Mouse (Mus musculus) liver, adult 2 months (tissue): ENCODE results near the gene Gm10188. TPM values are rescaled to one million over a fixed set of nuclear protein-coding genes. Genes with fewer than 3 reads are reported as not detected.

Source experiments
- DNase-seq: peaks from one replicate; pipeline ENCODE4 v3.0.0-alpha.2; 2011; ENCODE audit warnings: low read depth, low spot score; ENCODE audit errors: extremely low read depth
- H3K27ac ChIP-seq: fragments of 200-500 bp; replicated peaks from 2 replicates; pipeline ENCODE4 v1.5.1; 2012; ENCODE audit warnings: low read depth, mild to moderate bottlenecking, control low read depth, inconsistent platforms, low read length; ENCODE audit not compliant: insufficient read depth
- H3K27me3 ChIP-seq: fragments of 200-500 bp; 2 replicates; pipeline ENCODE4 v1.6.1; 2012; ENCODE audit warnings: mild to moderate bottlenecking, moderate library complexity, low read length, inconsistent platforms; ENCODE audit not compliant: control insufficient read depth, insufficient read depth
- H3K36me3 ChIP-seq: fragments of 200-500 bp; 2 replicates; pipeline ENCODE4 v1.6.1; 2012; ENCODE audit warnings: low read length, inconsistent platforms; ENCODE audit not compliant: control insufficient read depth, insufficient read depth
- H3K4me1 ChIP-seq: fragments of 200-500 bp; 2 replicates; pipeline ENCODE4 v1.6.1; 2011; ENCODE audit warnings: low read length; ENCODE audit not compliant: control insufficient read depth, insufficient read depth
- H3K4me3 ChIP-seq: fragments of 200-500 bp; 2 replicates; pipeline ENCODE4 v1.5.1; 2011; ENCODE audit warnings: low read depth, mild to moderate bottlenecking, control low read depth, low read length, moderate library complexity; ENCODE audit not compliant: insufficient read depth
- H3K79me2 ChIP-seq: fragments of 200-500 bp; 2 replicates; pipeline ENCODE4 v1.6.1; 2012; ENCODE audit warnings: inconsistent platforms, mild to moderate bottlenecking, low read length, moderate library complexity; ENCODE audit not compliant: control insufficient read depth, insufficient read depth
- H3K9ac ChIP-seq: fragments of 200-500 bp; 2 replicates; pipeline ENCODE4 v1.6.1; 2012; ENCODE audit warnings: low read depth, mild to moderate bottlenecking, control low read depth, inconsistent platforms, low read length
- CTCF ChIP-seq: fragments of 200-500 bp; IDR thresholded peaks from 2 replicates; pipeline ENCODE4 v1.5.1; 2011; ENCODE audit warnings: low read depth, low read length, control low read depth
- POLR2A ChIP-seq: fragments of 200-500 bp; IDR thresholded peaks from 2 replicates; pipeline ENCODE4 v1.6.1; 2011; ENCODE audit warnings: low read length, control low read depth; ENCODE audit not compliant: insufficient read depth; ENCODE audit errors: extremely low read depth
- WGBS: fragments of 180-500 bp; shearing (Covaris S2); methylation state at CpG from one replicate; pipeline ENCODE4 v1.1.7; 2018; 5-methylcytosine and 5-hydroxymethylcytosine counted together
- polyA plus RNA-seq: library from polyadenylated mRNA; depleted of rRNA; stranded (reverse); fragments of >200 nt; gene quantifications from 2 replicates; pipeline ENCODE4 v1.2.3, GENCODE M21; 2012
- total RNA-seq: library from RNA; depleted of rRNA; stranded (reverse); fragments of >200 nt; gene quantifications from 2 replicates; pipeline ENCODE4 v1.2.3, GENCODE M21; 2014

The Gm10188 gene
- total and polyA plus RNA-seq, 2 experiments, result not detected

- TF ChIP-seq CTCF, result no peak
- no peak for TF ChIP-seq POLR2A
- H3K4me1 ChIP-seq, result no peaks in the 10 kb centered on the region
- H3K4me3 ChIP-seq, result no peak overlapping the region
- peaks cover 4% of the 10 kb centered on the region; the same call in 1 of the 2 replicates for H3K27me3 ChIP-seq
- H3K9ac ChIP-seq, result no peak overlapping the region
- 83% methylated on average over 10 of the region's 10 CpGs for WGBS
- no peaks in the 10 kb centered on the region for H3K36me3 ChIP-seq
- H3K27ac ChIP-seq, result no peak overlapping the region
- H3K79me2 ChIP-seq, result no peaks in the 10 kb centered on the region
- no peak for DNase-seq
Measured at GRCm38 (mm10) chr1:132209400-132209799, 20.2 kb downstream of the Gm10188 start.

- TF ChIP-seq CTCF (no peak), POLR2A (no peak)
- DNase-seq, result no peak
- no peak overlapping the region for H3K4me3 ChIP-seq
- peaks cover 4% of the 10 kb centered on the region; the same call in 1 of the 2 replicates for H3K27me3 ChIP-seq
- no peak overlapping the region for H3K27ac ChIP-seq
- H3K4me1 ChIP-seq, result no peaks in the 10 kb centered on the region
- no peaks in the 10 kb centered on the region for H3K36me3 ChIP-seq
- H3K79me2 ChIP-seq, result no peaks in the 10 kb centered on the region
- 32% methylated on average over 4 of the region's 4 CpGs for WGBS
- H3K9ac ChIP-seq, result no peak overlapping the region
Measured at GRCm38 (mm10) chr1:132208154-132208553, 21.4 kb downstream of the Gm10188 start.

GRCm38 (mm10) chr1:132206828-132207227, 22.7 kb downstream of the Gm10188 start:
- no peak overlapping the region for H3K27ac ChIP-seq
- no peaks in the 10 kb centered on the region for H3K79me2 ChIP-seq
- H3K4me1 ChIP-seq, result no peaks in the 10 kb centered on the region
- WGBS, result 84% methylated on average over 3 of the region's 3 CpGs
- no peak overlapping the region for H3K9ac ChIP-seq
- DNase-seq, result no peak
- H3K36me3 ChIP-seq, result no peaks in the 10 kb centered on the region
- H3K27me3 ChIP-seq, result peaks cover 4% of the 10 kb centered on the region; the same call in 1 of the 2 replicates
- TF ChIP-seq CTCF, result no peak
- TF ChIP-seq POLR2A, result no peak
- no peak overlapping the region for H3K4me3 ChIP-seq

GRCm38 (mm10) chr1:132205958-132206357, 23.6 kb downstream of the Gm10188 start:
- DNase-seq, result no peak
- no peak overlapping the region for H3K27ac ChIP-seq
- no peaks in the 10 kb centered on the region for H3K79me2 ChIP-seq
- H3K9ac ChIP-seq, result no peak overlapping the region
- H3K4me3 ChIP-seq, result no peak overlapping the region
- no peaks in the 10 kb centered on the region for H3K4me1 ChIP-seq
- no peak for TF ChIP-seq POLR2A
- TF ChIP-seq CTCF, result no peak
- 63% methylated on average over 5 of the region's 5 CpGs for WGBS
- peaks cover 4% of the 10 kb centered on the region; the same call in 1 of the 2 replicates for H3K27me3 ChIP-seq
- no peaks in the 10 kb centered on the region for H3K36me3 ChIP-seq

GRCm38 (mm10) chr1:132202771-132203170, 26.8 kb downstream of the Gm10188 start:
- Histone ChIP-seq H3K79me2 (no peaks in the 10 kb centered on the region), H3K9ac (no peak overlapping the region), H3K4me3 (no peak overlapping the region), H3K27ac (no peak overlapping the region), H3K36me3 (no peaks in the 10 kb centered on the region), H3K27me3 (no peaks in the 10 kb centered on the region), H3K4me1 (no peaks in the 10 kb centered on the region)
- TF ChIP-seq POLR2A, result no peak
- TF ChIP-seq CTCF, result no peak
- 91% methylated on average over 5 of the region's 5 CpGs for WGBS
- DNase-seq, result no peak

DNA sequence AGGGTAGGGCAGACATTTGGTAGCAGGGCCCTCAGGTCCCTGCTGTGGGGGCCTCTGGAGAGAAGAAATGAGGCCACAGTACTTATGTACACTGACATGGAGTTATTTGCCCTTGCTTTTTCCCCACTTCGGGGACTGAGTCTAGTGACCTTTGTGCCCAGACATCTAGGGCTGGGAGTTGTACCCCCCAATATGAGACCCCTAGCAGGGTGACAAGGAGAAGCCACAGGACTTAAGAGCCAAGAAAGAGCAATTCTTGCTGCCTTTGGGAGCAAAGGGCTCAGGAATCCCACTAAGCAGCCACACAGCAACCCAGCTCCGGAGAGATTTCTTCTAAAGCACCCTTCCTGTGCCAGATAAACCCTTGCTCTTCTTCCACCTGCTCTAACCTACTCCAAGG, 27.6 kb downstream of the Gm10188 start:
- no peak for DNase-seq
- Histone ChIP-seq H3K27me3 (no peaks in the 10 kb centered on the region), H3K4me1 (no peaks in the 10 kb centered on the region), H3K36me3 (no peaks in the 10 kb centered on the region), H3K4me3 (no peak overlapping the region), H3K27ac (no peak overlapping the region), H3K9ac (no peak overlapping the region), H3K79me2 (no peaks in the 10 kb centered on the region)
- TF ChIP-seq POLR2A (no peak), CTCF (no peak)
- WGBS, result 26% methylated on average over 2 of the region's 2 CpGs
